Mouse (Mus musculus): ENCODE measurements at regions not wholly inside any gene's neighbourhood (a gene's known extent, or its start where the extent isn't known, plus 50 kb on each side); places are given as distances from the start of the nearest gene placed in this dataset.

DNA sequence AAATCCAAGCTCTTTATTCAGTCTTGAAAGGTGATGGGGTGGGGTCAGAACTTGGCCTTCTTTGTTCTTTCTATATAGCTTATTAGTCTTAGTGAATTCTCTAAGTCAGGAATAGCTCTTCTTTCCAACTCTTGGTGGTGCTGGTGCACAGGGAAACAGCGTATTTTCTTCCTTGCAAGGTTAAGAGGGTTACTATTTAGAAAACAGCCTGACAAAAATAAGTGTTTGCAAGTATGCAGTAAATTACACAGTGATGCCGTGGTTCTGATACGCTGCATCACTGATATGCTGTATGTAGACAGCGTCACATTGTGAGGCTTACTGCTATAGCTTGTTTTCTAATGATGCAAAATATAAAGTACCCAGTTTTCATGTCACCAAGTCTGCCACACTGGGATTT is 78.1 kb upstream of the Fam98a start:
- peak; percentile 30 for TF ChIP-seq CTCF (IDR thresholded peaks at IDR 0.05; ENCODE audit: low read depth)

DNA sequence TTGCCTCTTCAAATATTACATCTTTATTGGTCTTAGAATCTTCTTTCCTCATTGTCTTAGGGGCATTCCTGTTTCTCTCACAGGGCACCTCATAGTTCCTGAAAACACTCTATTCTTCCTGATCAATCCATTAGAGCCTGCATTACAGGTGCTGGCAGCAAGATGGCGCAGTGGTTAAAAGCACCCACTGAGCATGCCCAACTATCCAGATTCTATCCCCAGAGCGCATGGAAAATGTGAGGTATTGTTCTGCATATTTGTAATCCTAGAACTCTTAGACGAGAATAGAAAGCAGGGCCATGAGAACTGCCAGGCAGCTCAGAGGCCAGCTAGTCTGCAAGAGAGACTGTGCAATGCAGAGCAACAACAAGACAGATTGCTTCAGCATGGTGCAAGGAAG is 67.7 kb upstream of the Fam98a start:
- Histone ChIP-seq H3K4me3 (ENCODE audit: low read depth, low read length) (no peak overlapping the region), H3K27ac (ENCODE audit: low read depth, low read length) (no peak overlapping the region), H3K9ac (ENCODE audit: low read depth, low read length) (no peak overlapping the region), H3K27me3 (replicated peaks; ENCODE audit: control insufficient read depth, insufficient read depth, low read length) (no peaks in the 10 kb centered on the region), H3K36me3 (ENCODE audit: control insufficient read depth, insufficient read depth) (no peaks in the 10 kb centered on the region), H3K4me1 (replicated peaks; ENCODE audit: control insufficient read depth, insufficient read depth, low read length) (no peaks in the 10 kb centered on the region), H3K4me2 (replicated peaks; ENCODE audit: low read depth) (no peak overlapping the region), H3K9me3 (ENCODE audit: control insufficient read depth) (no peaks in the 10 kb centered on the region)
- peak; percentile 56 for TF ChIP-seq CTCF (IDR thresholded peaks at IDR 0.05; ENCODE audit: low read depth)
- 78% methylated on average over 3 of the region's 3 CpGs for WGBS
- no peak for ATAC-seq

More for the DNA sequence above, 78.1 kb upstream of the Fam98a start:
- Histone ChIP-seq H3K27ac (ENCODE audit: low read depth, low read length) (no peak overlapping the region), H3K4me2 (replicated peaks; ENCODE audit: low read depth) (no peak overlapping the region), H3K4me3 (ENCODE audit: low read depth, low read length) (no peak overlapping the region), H3K9ac (ENCODE audit: low read depth, low read length) (no peak overlapping the region), H3K9me3 (ENCODE audit: control insufficient read depth) (no peaks in the 10 kb centered on the region), H3K36me3 (ENCODE audit: control insufficient read depth, insufficient read depth) (no peaks in the 10 kb centered on the region), H3K27me3 (replicated peaks; ENCODE audit: control insufficient read depth, insufficient read depth, low read length) (no peaks in the 10 kb centered on the region), H3K4me1 (replicated peaks; ENCODE audit: control insufficient read depth, insufficient read depth, low read length) (no peaks in the 10 kb centered on the region)
- ATAC-seq, result no peak
- 89% methylated on average over 4 of the region's 4 CpGs for WGBS

DNA sequence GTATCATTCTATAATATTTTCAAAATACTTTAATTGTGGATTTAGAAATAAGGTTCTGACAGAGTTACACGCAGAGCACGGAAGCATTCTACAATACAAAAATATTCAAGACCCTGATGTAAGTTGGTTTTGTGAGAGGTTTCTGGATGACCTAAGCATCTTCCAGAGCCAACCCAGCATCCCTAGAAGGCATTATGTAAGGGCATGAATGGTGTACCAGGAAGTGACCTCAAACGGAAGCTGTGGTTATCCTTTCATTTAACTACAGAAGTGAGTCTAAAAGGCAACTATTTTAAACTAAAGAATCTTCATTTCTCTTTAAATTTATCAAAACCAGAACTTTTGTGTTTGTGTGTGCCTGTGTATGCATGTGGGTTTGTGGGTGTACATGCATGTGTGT is 66.8 kb upstream of the Fam98a start:
- Histone ChIP-seq H3K36me3 (ENCODE audit: control insufficient read depth, insufficient read depth) (no peaks in the 10 kb centered on the region), H3K27ac (ENCODE audit: low read depth, low read length) (no peak overlapping the region), H3K4me2 (replicated peaks; ENCODE audit: low read depth) (no peak overlapping the region), H3K27me3 (replicated peaks; ENCODE audit: control insufficient read depth, insufficient read depth, low read length) (no peaks in the 10 kb centered on the region), H3K4me3 (ENCODE audit: low read depth, low read length) (no peak overlapping the region), H3K9ac (ENCODE audit: low read depth, low read length) (no peak overlapping the region), H3K9me3 (ENCODE audit: control insufficient read depth) (no peaks in the 10 kb centered on the region), H3K4me1 (replicated peaks; ENCODE audit: control insufficient read depth, insufficient read depth, low read length) (no peaks in the 10 kb centered on the region)
- no peak for TF ChIP-seq CTCF (IDR thresholded peaks at IDR 0.05; ENCODE audit: low read depth)
- WGBS, result 94% methylated on average over 3 of the region's 3 CpGs
- no peak for ATAC-seq

DNA sequence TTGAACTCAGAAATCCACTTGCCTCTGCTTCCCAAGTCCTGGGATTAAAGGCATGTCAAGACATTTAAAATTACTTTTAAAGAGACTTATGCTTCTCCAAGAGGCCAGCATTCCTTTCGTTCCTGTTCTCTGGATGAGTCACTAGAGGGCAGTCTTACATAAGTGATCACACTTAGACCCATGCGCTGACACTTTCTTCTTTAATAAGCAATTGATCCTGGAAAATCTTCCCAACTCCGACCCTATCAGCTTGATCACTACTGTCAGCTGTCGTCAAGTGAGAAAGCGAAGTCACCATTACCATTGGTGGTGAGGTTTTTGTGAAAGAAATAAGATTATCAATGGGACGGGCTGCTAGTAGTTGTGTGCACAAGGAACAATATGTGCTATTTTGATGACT is 65.5 kb upstream of the Fam98a start:
- no peak for ATAC-seq
- Histone ChIP-seq H3K4me1 (replicated peaks; ENCODE audit: control insufficient read depth, insufficient read depth, low read length) (no peaks in the 10 kb centered on the region), H3K27me3 (replicated peaks; ENCODE audit: control insufficient read depth, insufficient read depth, low read length) (no peaks in the 10 kb centered on the region), H3K9me3 (ENCODE audit: control insufficient read depth) (no peaks in the 10 kb centered on the region), H3K4me3 (ENCODE audit: low read depth, low read length) (no peak overlapping the region), H3K9ac (ENCODE audit: low read depth, low read length) (no peak overlapping the region), H3K4me2 (replicated peaks; ENCODE audit: low read depth) (no peak overlapping the region), H3K27ac (ENCODE audit: low read depth, low read length) (no peak overlapping the region), H3K36me3 (ENCODE audit: control insufficient read depth, insufficient read depth) (no peaks in the 10 kb centered on the region)
- peak; percentile 81 for TF ChIP-seq CTCF (IDR thresholded peaks at IDR 0.05; ENCODE audit: low read depth)
- WGBS, result 16% methylated on average over 6 of the region's 6 CpGs

DNA sequence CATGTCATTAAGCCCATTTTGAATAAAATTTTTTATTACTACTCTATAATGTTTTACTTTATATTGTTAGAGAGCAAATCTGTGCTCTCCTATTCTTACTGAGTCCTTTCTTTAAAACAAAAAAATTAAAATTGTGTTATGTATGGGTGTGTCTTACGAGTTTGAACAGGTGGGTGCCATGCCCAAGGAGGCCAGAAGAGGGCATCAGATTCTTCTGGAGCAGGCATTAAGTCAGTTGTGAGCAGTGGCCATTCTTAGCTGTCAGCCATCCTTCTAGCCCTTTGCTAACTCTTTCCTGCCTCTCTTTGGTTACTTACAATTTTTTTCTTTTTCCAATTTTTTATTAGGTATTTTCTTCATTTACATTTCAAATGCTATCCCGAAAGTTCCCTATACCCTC is 63.6 kb upstream of the Fam98a start:
- no peaks in the 10 kb centered on the region for H3K36me3 ChIP-seq (ENCODE audit: control insufficient read depth, insufficient read depth)
- peak; percentile 63 for TF ChIP-seq CTCF (IDR thresholded peaks at IDR 0.05; ENCODE audit: low read depth)
- H3K4me1 ChIP-seq (replicated peaks; ENCODE audit: control insufficient read depth, insufficient read depth, low read length), result no peaks in the 10 kb centered on the region
- no peaks in the 10 kb centered on the region for H3K27me3 ChIP-seq (replicated peaks; ENCODE audit: control insufficient read depth, insufficient read depth, low read length)
- H3K9ac ChIP-seq (ENCODE audit: low read depth, low read length), result no peak overlapping the region
- no peak for ATAC-seq
- no peak overlapping the region for H3K27ac ChIP-seq (ENCODE audit: low read depth, low read length)
- 88% methylated on average over 2 of the region's 2 CpGs for WGBS
- no peaks in the 10 kb centered on the region for H3K9me3 ChIP-seq (ENCODE audit: control insufficient read depth)
- H3K4me2 ChIP-seq (replicated peaks; ENCODE audit: low read depth), result no peak overlapping the region
- H3K4me3 ChIP-seq (ENCODE audit: low read depth, low read length), result no peak overlapping the region

DNA sequence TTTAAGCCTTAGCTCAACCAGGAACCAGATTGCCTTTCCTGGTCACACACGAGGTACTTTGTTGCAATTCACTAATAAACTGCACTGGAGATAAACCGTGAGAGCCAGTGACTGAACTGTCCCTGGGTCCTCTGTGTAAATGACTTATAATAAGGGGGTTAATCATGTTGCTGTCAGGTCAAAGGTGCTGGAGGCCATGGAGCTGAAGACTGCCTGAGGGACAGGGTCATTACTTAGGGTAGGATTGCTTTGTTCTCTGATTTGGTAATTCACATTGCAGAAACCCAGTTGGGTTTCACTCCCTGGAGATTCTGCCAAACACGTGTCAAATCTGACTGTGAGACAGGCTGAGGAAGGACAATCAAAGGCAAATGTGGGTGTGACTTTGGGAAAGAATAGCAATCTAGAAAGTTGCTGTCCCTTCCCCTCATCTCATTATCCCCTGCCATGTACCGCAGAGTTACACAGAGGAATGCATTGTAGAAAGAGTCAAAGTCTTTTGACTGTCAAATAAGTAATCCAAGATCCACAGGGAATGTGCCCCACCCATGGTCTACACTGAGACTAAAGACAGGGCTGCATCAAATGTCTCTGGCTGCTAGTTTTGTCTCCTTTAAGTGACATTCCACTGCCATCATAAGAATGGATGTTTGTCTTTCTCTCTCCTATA is 51.8 kb upstream of the Fam98a start:
- H3K9me3 ChIP-seq (ENCODE audit: control insufficient read depth), result no peaks in the 10 kb centered on the region
- no peaks in the 10 kb centered on the region for H3K4me1 ChIP-seq (replicated peaks; ENCODE audit: control insufficient read depth, insufficient read depth, low read length)
- no peak overlapping the region for H3K4me2 ChIP-seq (replicated peaks; ENCODE audit: low read depth)
- H3K27me3 ChIP-seq (replicated peaks; ENCODE audit: control insufficient read depth, insufficient read depth, low read length), result no peaks in the 10 kb centered on the region
- H3K9ac ChIP-seq (ENCODE audit: low read depth, low read length), result no peak overlapping the region
- no peak for ATAC-seq
- H3K27ac ChIP-seq (ENCODE audit: low read depth, low read length), result no peak overlapping the region
- 12% methylated on average over 4 of the region's 4 CpGs for WGBS
- no peaks in the 10 kb centered on the region for H3K36me3 ChIP-seq (ENCODE audit: control insufficient read depth, insufficient read depth)
- TF ChIP-seq CTCF (IDR thresholded peaks at IDR 0.05; ENCODE audit: low read depth), result no peak
- H3K4me3 ChIP-seq (ENCODE audit: low read depth, low read length), result no peak overlapping the region
